Mouse (Mus musculus) adrenal gland, adult (tissue): ENCODE data around the gene 1600002K03Rik.
"Not testable (repeated sequence)": the region's sequence is repeated elsewhere in the genome, so short reads cannot be mapped to it uniquely, and the experiment has no call there.

Source experiments
- DNase-seq, 2 experiments: peaks; one replicate each; pipeline ENCODE4 v3.0.0; 2022 to 2023; ENCODE audit warnings: low spot score in 1 of 2; ENCODE audit not compliant: inconsistent age in 2 of 2

Gene 1600002K03Rik

DNA sequence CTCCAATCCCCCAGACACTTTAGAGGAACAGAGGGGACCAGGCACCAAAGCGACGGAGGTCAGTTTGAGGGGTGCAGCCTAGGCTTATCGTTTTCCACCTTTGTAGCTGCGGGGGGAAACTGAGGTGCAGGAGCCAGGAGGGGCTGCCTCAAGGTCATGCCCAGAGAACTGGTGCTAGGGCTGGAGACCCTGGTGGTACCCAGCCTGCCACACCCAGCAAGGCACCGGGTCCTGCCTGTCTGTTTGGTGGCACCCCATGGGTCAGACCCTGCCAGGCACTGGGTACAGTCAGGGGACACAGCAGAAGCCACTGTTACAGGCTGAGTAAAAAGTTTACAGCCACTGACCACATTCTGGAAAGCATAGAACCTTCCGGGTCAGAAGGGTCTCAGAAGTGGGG, 7.5 kb downstream of the 1600002K03Rik start:
- no peak for DNase-seq

DNA sequence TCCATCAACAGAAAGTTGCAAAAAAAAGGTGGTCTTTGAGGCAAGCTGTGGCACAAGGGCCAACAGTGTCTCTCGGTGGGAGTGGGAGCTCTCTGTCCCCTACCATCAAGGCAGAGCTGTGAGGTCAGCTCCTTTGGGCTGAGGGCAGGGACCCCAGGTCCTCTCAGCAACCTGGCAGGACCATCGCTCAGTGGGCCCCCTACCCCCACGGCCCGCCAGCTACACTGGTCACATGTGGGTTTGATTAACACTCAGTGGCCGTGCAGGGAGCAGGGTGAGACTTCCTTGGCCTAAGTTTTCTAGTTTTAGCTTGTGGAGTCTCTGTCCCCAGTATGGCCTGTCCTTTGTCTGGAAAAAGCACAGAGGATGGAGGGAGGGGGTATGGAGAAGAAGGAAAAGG, 8.1 kb downstream of the 1600002K03Rik start:
- DNase-seq: no peak

DNA sequence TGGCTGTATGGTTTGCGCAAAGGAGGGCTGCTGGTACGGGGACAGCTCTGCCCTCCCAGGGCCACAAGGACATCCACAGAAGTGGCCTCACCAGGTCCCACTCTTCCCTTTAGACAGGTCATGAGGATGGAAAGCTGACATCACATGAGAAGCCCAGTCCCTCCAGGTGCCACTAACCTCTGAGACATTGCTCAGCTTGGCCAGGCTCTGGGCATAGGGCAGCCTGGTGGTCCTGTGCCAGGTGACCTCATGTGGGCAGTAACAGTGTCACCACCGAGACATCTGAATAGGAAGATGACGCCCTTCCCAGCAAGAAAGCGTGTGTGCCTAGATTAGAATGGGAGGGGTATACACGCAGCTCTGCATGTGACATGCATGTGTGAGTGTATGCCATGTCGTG, 9.8 kb downstream of the 1600002K03Rik start:
- DNase-seq: no peak

DNA sequence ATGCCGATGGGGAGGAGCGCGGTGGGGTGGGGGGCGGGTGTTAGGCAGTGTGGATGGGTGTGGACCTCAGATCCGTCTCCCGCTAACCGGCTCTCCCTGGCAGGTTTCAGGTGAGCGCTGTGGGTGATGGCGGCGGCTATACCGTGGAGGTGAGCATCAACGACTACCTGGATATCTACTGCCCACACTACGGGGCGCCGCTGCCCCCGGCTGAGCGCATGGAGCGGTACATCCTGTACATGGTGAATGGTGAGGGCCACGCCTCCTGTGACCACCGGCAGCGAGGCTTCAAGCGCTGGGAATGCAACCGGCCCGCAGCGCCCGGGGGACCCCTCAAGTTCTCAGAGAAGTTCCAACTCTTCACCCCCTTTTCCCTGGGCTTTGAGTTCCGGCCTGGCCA, 13.9 kb downstream of the 1600002K03Rik start:
- DNase-seq: no peak

DNA sequence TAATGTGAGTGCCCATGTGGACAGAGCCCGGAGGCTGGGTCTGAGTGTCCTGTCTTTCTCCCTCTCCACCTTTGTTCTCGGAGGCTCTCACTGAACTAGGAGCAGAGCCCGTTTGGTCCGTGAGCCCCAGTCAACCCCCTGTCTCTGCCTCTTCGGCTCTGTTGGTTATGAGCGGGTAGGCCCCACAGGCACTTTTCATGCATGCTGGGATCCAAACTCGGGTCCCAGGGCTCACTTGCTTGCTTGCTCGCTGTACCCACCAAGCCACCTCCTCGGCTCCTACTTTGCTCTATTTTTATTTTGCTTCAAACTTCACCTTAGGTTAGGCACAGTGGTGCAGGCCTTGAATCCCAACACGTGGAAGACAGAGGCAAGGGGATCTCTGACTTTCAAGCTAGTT, 15.0 kb downstream of the 1600002K03Rik start:
- no peak for DNase-seq

DNA sequence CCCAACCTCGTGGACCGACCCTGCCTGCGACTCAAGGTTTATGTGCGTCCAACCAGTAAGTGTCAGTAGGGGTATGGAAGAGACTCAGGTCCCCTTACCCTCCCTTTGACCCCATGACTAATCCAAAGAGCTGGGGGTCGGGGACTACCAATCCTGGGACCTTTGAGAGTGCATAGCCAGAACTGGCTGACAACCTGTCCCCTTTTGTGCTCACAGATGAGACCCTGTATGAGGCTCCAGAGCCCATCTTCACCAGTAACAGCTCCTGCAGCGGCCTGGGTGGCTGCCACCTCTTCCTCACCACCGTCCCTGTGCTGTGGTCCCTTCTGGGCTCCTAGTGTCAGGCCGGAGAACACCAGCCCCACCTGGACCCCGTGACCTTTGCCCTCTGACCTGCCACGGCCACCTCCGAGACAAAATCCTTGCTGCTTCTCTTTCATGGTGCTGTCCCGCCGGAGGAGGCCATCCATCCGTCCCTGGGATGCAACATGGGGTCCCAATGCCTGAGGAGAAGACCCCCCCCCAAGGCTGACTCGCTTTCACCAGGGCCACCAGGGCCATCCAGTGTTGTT, 15.8 kb downstream of the 1600002K03Rik start:
- DNase-seq: no peak

DNA sequence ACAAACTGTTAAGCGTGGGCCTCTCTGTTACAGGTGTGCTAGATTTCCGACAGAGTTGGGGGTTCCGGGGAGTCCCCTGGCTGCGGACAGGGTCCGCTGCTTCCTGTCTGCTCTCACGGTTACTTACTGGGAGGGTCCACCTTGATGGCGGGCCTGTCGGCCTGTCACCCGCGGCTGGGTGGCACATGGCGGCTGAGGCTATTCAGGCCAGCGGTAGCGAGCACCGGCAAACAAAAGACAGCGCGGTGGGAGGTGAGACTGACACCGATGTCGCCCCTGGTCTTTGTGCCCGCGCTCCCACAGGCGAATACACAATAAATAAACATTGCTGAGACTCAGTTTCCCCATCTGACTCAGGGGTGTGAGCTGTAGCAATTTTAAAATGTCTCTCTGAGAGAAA, 17.3 kb downstream of the 1600002K03Rik start:
- DNase-seq: no peak

DNA sequence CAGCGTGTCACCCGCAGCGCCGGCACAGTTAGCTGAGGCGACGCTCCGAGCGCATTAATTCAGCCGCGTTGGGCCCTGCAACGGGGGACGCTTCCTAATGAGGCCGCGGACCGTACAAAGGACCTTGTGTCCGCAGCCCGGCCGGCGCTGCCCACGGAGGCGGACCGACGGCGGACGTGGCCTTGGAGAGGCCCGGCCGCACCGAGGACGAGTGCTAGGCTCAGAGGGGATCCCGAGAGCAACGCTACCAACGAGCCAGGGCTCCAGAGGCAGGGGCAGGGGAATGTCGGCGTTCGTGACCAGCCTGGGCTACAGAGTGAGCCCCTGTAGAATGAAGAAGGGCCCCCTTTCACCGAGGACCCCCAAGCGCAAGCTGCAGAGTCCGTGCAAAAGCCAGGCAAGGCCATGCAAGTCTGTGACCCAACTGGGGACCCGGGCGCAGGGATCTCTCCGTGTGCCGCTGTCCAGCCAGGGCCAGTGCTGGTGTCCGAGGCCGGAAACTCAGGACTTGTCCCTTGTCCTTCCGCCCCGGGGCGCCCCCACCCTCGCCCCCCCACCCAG, 17.8 kb downstream of the 1600002K03Rik start:
- peak; percentile 55 to 85 for DNase-seq

DNA sequence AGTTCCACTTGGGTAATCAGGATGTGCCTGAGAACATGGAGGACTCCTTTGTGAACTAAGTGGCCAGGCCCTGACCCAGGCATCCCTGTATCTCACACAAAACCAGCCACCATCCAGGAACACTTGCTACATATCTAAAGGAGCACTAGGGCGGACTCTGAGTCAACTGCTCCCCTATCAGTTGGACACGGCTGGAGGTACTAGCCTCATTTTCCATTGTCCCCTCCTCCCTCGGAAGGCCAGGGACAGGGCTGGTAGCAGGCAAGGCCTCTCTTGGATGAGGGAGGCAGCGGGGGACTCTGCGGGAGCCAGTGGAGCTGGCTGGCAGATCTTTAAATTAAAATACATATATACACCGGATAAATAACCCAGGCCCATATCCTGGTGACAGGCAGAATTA, 21.2 kb downstream of the 1600002K03Rik start:
- DNase-seq: no peak

DNA sequence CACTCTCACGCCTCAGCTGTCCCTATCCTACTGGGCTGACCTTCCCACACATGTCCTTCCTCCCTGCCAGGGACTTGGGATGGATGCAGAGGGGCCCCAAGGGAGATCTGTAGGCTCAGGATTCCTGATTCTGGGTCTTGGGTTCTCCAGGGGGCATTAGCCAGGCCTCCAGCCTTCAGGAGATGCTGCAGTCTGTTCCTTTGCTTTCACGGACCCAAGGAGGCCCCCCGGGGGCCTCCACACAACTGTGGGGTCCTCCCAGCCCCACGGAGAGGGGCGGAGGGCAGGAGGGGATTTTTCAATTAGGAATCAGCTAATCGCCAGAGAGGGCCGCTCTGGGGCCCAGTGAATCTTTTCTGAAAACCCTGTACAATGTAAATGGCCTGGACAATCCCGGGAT, 21.7 kb downstream of the 1600002K03Rik start:
- no peak for DNase-seq

DNA sequence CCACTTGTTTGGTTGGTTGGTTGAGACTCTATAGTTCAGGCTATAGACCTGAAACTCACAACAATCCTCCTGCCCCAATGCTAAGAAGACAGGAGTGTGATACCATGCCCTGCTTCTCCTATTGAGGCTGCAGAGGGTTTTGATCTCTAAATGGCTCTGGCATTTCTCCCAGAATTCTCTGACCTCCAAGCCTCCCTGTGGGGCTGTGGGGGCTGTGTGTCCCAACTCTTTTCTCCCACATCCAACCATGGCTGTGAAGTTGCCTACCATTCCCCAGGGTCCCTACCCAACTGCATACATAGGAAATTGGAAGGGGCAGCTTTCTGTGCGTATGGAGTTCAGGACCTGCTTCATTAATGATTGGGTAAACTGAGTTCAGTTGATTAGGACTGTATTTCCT, 23.4 kb downstream of the 1600002K03Rik start:
- no peak for DNase-seq

DNA sequence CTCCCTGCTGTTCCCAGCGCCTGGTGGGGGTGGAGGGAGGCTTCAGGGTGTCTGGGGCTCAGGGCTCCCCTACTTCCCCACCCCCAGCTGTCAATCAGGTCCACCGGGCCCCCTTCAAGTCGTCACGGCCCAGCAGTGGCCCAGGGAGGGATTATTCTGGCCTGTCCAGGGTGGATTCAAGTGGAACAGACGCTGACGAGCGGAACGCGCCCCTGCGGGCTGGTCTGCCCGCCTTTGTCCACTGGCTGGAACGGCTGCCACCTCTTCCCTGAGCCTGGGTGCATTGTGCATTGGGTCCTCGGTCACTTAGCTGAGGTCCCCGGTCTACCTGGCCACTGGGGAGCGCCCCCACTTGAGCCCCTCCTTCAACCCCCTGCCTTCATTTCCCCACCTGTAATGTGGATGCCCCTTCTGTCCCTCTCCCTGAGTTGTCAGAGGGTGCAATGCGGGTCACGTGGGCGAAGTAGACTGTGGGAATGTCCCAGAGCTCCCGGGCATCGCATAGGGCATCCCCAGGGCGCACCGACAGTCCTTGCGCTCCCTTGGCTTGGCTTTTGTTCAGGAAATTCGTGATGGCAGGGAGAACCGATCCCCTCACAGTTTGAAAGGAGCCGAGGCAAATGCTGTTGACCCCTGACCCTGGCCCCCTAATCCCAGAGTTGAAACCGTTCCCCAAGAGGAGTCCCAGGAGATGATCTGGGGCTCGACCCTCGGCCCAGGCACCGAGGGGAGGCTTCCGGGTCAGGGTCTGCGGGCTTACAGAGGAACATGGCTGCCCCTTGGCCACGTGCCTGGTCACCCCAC, 24.2 kb downstream of the 1600002K03Rik start:
- no peak for DNase-seq

DNA sequence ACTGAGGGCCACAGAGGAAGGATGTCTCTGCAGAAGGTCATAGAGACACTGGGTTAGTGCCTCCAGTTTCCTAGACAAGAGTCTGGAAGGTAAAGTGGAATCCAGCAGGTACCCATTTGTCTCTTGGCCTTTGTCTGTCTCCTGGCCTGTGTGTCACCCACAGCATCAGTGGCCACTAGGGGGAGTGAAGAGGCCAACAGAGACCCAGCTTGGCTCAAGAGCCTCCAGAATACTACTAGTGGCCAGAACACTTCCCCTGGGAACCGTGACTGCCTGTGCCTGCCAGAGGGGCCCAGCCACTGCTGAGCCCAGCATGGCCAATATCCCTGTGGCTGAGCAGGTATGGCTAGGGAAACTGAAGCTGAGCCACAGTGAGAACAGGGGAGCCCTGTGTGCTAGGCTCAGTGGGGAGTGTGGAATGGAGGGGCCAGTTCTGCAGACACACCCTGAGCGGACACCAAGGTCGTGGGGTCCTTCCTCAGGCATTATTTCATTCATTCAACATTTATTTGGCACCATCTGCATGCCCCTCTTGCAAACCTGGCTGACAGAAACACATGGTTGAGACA, 26.8 kb downstream of the 1600002K03Rik start:
- peak; percentile 79 to 94 for DNase-seq

DNA sequence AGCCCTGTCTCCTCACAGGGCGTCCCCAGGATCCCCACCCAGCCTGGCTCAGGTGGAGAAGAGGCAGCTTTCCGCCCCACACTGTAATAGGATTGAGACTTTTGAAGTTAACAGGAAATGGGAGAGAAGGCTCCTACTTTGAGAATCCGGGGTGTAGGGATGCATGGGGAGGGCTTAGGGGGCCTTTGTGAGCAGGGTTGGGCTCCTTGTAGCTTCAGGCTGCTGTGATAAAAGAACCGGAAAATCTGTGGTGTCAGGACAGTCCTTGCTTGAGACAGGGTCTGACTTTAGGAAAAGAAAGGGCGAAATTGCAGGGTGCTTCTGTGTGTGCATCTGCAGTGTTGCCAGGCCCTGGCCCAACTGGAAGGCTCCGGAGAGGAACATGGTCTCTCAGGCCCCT, 27.7 kb downstream of the 1600002K03Rik start:
- DNase-seq: no peak

DNA sequence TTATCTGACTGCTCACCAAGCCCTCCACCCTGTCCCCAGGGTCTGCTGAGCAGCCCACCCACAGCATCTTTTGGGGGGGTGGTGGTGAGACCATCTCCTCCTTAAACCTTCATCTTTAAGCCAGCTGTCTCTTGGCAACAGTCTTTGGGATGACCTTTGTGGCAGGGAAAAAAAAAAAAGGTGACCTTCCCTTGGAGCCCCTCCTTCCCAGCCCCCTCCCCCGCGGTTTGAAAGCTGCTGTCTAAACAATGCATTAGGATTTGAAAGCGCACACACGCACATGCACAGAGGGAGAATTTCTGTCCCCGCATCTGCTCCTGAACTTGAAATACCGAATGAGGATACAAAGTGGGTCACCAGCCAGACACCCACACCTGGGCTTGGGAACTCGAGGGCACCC, 31.3 kb downstream of the 1600002K03Rik start:
- no peak for DNase-seq

DNA sequence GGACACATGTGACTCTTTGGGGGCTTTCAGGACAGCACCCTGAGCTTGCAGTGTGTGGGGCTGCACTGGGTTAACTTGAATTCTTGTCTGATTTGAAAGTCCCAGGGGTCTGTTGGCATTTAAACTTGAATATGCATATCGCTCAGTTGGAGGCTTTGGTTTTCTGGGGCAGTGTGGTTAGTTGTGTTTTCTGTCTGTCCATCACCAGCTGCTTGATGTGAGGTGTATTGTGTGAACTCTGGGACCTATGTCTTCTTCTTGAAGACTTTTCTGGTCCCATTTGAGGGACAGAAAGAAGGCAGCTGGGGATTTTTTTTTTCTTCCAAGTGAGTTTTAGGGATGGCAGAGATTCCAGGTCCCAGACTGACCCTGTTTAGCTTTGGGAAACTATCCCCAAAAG, 34.5 kb downstream of the 1600002K03Rik start:
- DNase-seq: no peak

DNA sequence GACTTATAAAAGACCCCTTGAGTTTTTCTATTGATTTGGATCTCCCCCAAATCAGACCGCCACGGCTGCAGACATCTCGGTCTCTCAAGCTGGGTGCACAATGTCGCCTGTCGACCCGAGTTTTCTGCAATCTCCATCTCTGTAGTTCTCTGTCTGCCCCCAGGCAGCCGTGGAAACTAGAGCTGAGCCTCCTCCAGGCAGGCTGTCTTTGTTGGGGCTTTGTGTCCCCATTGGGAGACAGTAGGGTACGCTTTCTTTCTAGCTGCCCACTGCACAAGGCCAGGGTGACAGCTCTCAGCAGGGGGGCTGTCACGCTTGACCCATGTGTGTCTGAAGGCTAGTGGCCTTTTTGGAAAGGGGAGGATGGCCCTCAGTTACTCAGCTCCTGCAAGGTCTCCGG, 34.9 kb downstream of the 1600002K03Rik start:
- DNase-seq: no peak

DNA sequence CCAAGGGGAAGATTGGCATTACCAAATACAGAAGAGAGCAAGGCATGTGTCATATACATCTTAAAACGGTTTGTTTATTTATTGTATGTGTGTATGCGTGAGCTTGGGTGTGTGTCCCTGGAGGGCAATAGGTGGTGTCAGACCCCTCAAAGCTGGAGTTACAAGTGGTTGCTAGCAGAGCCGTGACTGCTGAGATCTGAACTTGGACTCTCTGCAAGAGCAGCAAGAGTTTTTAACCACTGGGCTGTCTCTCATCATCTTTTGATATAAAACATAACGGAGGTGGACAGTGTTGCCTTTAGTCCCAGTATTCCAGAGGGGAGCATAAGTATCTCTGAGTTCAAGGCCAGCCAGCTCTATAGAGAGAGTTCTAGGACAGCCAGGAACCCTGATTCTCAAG, 35.5 kb downstream of the 1600002K03Rik start:
- DNase-seq: no peak

DNA sequence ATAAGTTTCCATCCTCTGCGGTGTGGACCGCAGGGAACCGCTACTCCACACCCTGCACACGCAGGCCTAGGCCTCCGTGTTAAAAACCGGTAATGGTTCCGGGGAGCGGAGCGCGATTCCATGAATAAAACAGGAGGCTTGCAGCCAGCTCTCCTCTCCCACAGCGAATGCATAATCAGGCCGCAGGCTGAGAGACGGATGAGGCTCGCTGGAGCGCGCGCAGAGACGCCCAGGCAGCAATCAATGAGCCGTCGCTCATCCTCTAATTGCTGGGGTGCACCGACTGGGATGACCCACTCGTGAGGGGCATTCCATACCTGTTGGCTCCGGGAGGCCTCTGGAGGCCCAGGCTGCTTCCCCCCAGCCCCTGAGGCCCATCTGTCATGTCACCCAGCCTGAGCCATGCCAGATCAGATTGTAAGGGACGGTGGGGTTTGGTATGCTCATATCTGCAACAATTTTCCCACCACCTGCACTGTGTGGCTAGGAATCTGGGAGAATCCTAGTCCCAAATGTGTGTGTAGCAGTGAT, 36.2 kb downstream of the 1600002K03Rik start:
- no peak for DNase-seq

DNA sequence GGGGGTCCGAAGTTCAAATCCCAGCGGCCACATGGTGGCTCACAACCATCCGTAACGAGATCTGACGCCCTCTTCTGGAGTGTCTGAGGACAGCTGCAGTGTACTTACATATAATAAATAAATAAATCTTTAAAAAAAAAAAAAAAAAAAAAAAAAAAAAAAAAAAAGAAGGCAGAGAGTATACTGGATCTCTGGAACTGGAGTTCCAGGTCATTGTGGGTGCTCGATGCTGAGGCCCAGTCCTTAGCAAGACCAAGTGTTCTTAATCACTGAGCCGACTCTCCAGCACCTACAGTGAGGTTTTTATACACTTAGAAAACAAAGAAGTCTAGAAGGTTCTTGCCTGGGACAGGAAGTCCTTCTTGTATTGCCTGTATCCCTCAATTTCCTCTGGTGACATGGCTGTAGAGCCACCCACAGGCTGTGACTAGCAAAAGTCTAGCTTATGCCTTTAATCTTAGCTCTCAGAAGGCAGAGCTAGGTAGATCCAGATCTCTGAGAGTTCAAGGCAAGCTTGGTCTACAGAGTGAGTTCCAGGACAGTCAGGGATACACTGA, 38.9 kb downstream of the 1600002K03Rik start:
- DNase-seq: not testable (repeated sequence)

DNA sequence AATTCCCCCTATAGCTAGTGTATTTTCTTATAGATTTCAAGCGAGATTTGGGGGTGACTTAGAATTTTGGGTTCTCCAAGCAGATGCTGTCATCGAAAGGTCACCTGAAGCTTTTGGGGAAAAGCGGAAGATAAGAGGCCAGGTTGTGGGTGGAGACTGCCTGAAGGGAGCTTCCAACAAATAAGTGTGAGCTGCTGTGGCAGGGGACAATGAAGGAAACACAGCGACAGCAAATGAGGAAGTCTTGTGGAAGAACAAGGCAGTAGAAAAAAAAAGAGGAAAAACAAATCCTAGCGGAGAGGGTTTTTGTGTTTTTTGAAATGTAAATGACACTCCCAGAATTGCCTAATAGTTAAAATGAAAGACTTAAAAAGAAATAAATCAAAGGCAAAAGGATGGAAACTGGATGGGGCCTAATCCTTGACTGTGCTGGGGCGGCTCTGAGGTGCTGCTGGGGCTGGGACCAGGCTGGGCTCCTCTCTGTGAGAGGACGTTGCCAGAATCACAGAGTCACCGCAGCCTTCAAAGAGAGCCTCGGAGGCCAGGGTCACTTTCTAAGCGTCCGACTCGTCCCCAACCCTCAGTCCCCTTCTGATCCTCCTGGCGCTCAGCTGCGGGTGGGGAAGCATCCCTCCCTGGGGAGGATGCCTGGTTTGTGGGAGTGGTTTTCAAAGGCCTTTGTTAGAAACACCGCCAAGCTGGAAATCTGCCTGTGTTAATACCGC, 42.5 kb downstream of the 1600002K03Rik start:
- no peak for DNase-seq
